Mouse (Mus musculus): Measurements from ENCODE around the gene Dph2.

Gene Dph2

GRCm38 (mm10) chr4:117870437-117870836 lies 21.4 kb downstream of the Dph2 start:
- DNase-seq: no peak

GRCm38 (mm10) chr4:117869317-117869716 lies 22.5 kb downstream of the Dph2 start:
- DNase-seq: no peak

- peak; percentile 76 for DNase-seq
Measured at GRCm38 (mm10) chr4:117867823-117868222, 24.0 kb downstream of the Dph2 start.

GRCm38 (mm10) chr4:117867000-117867399 lies 24.8 kb downstream of the Dph2 start:
- no peak for DNase-seq

GRCm38 (mm10) chr4:117866083-117866482 lies 25.7 kb downstream of the Dph2 start:
- no peak for DNase-seq

GRCm38 (mm10) chr4:117862823-117863222 lies 29.0 kb downstream of the Dph2 start:
- DNase-seq: no peak

- DNase-seq: no peak
Measured at GRCm38 (mm10) chr4:117860570-117860969, 31.3 kb downstream of the Dph2 start.

GRCm38 (mm10) chr4:117858794-117859193 lies 33.0 kb downstream of the Dph2 start:
- DNase-seq: no peak

GRCm38 (mm10) chr4:117855146-117855545 lies 36.7 kb downstream of the Dph2 start:
- DNase-seq: no peak

- DNase-seq: no peak
Measured at GRCm38 (mm10) chr4:117852152-117852868, 39.5 kb downstream of the Dph2 start.

- DNase-seq: no peak
Measured at GRCm38 (mm10) chr4:117850871-117851270, 41.0 kb downstream of the Dph2 start.

GRCm38 (mm10) chr4:117850176-117850575 lies 41.7 kb downstream of the Dph2 start:
- no peak for DNase-seq

- no peak for DNase-seq
Measured at GRCm38 (mm10) chr4:117849506-117849905, 42.3 kb downstream of the Dph2 start.

GRCm38 (mm10) chr4:117849063-117849462 lies 42.8 kb downstream of the Dph2 start:
- DNase-seq: no peak

- peak; percentile 37 for DNase-seq
Measured at GRCm38 (mm10) chr4:117847011-117847410, 44.8 kb downstream of the Dph2 start.

GRCm38 (mm10) chr4:117846261-117846660 lies 45.6 kb downstream of the Dph2 start:
- no peak for DNase-seq

- no peak for DNase-seq
Measured at GRCm38 (mm10) chr4:117845316-117845715, 46.5 kb downstream of the Dph2 start.

GRCm38 (mm10) chr4:117844467-117844866 lies 47.4 kb downstream of the Dph2 start:
- no peak for DNase-seq

- DNase-seq: no peak
Measured at GRCm38 (mm10) chr4:117843101-117843500, 48.7 kb downstream of the Dph2 start.

- no peak for DNase-seq
Measured at GRCm38 (mm10) chr4:117841566-117841965, 50.3 kb downstream of the Dph2 start.

- no peak for DNase-seq
Measured at GRCm38 (mm10) chr4:117840821-117841220, 51.0 kb downstream of the Dph2 start.

- DNase-seq: no peak
Measured at GRCm38 (mm10) chr4:117839366-117839765, 52.5 kb downstream of the Dph2 start.
